Mouse (Mus musculus): ENCODE data around the gene Znfx1. TPM values are rescaled to one million over a fixed set of nuclear protein-coding genes. Genes with fewer than 3 reads are reported as not detected.
"Not testable (repeated sequence)": the region's sequence is repeated elsewhere in the genome, so short reads cannot be mapped to it uniquely, and the experiment has no call there.

The Znfx1 gene
- polyA plus RNA-seq, 1 experiment from 2014 or later = 8.7 TPM

DNA sequence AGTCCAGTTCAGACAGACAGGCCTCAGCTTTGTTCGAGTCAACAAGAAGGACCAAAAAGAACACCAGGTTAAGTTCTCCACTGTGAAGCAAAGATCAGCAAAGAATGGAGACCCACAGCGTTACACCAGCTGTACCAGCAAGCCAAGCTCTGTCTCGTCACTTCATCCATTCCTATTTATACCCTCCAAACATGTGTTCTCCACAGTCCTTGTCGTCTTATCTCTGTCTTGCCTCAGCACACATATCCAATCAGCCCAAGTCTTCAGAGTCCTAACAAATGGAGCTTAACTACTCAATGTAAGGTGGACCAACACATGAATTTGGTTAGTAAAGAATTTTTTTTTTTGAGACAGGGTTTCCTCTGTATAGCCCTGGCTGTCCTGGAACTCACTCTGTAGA is 53.3 kb downstream of the Znfx1 start:
- H3K4me3 ChIP-seq (replicated peaks; ENCODE audit: low read length) = no peak overlapping the region

DNA sequence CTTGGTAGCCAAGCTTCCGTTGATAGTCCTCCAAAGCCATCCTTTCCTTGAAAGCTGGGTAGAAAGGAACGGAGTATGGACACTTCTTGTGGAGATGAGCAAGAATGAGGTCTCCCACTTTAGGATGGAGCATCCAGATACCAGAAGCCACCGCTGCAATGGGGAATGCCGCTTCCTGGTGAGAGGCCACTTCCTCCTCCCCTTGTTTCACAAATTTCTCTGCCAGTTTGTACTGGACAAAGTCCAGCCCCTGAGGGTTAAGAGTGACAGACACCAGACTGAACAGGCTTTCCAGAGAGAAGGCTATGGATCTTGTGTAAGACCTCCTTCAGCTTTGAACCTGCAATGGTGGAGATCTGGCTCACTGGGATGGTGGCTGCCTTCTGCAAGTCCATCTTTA is 55.2 kb downstream of the Znfx1 start:
- ATAC-seq (ENCODE audit: low FRiP score) = not testable (repeated sequence)

More for the DNA sequence above, 53.3 kb downstream of the Znfx1 start:
- Histone ChIP-seq H3K36me3 (replicated peaks; ENCODE audit: control insufficient read depth, insufficient read depth) (no peaks in the 10 kb centered on the region), H3K4me2 (replicated peaks) (no peak overlapping the region), H3K4me1 (replicated peaks; ENCODE audit: control insufficient read depth, insufficient read depth, low read length) (peaks cover under 1% of the 10 kb centered on the region; the same call in 1 of the 2 replicates), H3K27ac (no peak overlapping the region), H3K9me3 (ENCODE audit: control insufficient read depth, low read length) (no peaks in the 10 kb centered on the region), H3K27me3 (ENCODE audit: control insufficient read depth, insufficient read depth, low read length) (no peaks in the 10 kb centered on the region), H3K9ac (no peak overlapping the region)
- ATAC-seq (ENCODE audit: low FRiP score) (no peak), DNase-seq (ENCODE audit: low spot score) (no peak)
- WGBS = 89% methylated on average over 4 of the region's 4 CpGs

DNA sequence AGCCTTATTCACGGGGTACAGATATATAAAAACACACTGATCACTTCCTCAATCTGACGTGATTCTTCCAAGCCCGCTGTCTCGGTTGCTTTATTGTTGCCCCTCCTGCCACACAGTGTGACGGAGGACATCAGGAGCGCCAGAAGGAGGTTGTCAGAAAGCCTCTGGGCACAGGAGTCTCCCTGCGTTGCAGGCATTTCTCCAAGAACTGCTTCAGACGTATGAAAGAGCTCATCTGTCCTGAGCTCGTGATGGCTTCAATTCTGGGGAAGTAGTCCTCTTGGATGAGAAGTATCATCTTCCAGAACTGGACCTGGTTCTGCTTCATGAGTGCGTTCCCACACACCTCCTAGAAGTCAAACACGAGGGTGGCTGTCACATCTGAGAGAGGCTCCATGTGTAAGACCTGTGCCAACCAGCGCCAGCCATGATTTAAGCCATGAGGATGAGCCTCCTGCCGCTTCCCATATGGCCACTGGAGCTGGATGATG is 55.8 kb downstream of the Znfx1 start:
- Histone ChIP-seq H3K4me2 (replicated peaks) (no peak overlapping the region), H3K4me3 (replicated peaks; ENCODE audit: low read length) (no peak overlapping the region), H3K9me3 (ENCODE audit: control insufficient read depth, low read length) (no peaks in the 10 kb centered on the region), H3K36me3 (replicated peaks; ENCODE audit: control insufficient read depth, insufficient read depth) (no peaks in the 10 kb centered on the region), H3K9ac (no peak overlapping the region), H3K27ac (no peak overlapping the region), H3K27me3 (ENCODE audit: control insufficient read depth, insufficient read depth, low read length) (no peaks in the 10 kb centered on the region), H3K4me1 (replicated peaks; ENCODE audit: control insufficient read depth, insufficient read depth, low read length) (no peaks in the 10 kb centered on the region)
- DNase-seq (ENCODE audit: low spot score) = no peak
- WGBS = 74% methylated on average over 13 of the region's 13 CpGs
- ATAC-seq (ENCODE audit: low FRiP score) = no peak

More for the DNA sequence above, 55.2 kb downstream of the Znfx1 start:
- not testable (repeated sequence) for DNase-seq (ENCODE audit: low spot score); H3K4me3 ChIP-seq (replicated peaks; ENCODE audit: low read length); H3K4me1 ChIP-seq (replicated peaks; ENCODE audit: control insufficient read depth, insufficient read depth, low read length); H3K27me3 ChIP-seq (ENCODE audit: control insufficient read depth, insufficient read depth, low read length); H3K4me2 ChIP-seq (replicated peaks); H3K9ac ChIP-seq; H3K27ac ChIP-seq; H3K9me3 ChIP-seq (ENCODE audit: control insufficient read depth, low read length); H3K36me3 ChIP-seq (replicated peaks; ENCODE audit: control insufficient read depth, insufficient read depth)
- WGBS = 84% methylated on average over 4 of the region's 4 CpGs

DNA sequence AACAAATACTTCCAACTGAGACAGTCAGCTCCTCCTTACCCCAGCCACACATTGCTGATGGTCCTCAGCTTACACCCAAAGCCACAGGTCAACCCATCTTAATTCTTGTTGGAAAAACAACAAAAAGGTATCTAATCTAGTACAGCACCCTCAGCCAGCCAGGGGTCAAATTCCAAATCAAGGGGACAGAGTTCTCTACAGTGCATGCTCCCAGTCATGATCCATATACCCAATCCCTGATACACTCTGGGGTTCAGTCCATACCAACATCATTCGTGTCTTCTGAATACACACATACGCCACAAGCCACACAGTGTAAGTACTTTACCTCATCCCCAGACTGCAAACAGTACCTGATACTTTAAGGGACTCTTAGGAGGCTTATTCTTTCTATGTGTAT is 56.5 kb downstream of the Znfx1 start:
- no peaks in the 10 kb centered on the region for H3K27me3 ChIP-seq (ENCODE audit: control insufficient read depth, insufficient read depth, low read length)
- no peaks in the 10 kb centered on the region for H3K9me3 ChIP-seq (ENCODE audit: control insufficient read depth, low read length)
- H3K36me3 ChIP-seq (replicated peaks; ENCODE audit: control insufficient read depth, insufficient read depth) = no peaks in the 10 kb centered on the region
- no peak overlapping the region for H3K27ac ChIP-seq
- H3K4me3 ChIP-seq (replicated peaks; ENCODE audit: low read length) = no peak overlapping the region
- ATAC-seq (ENCODE audit: low FRiP score) = no peak
- no peak overlapping the region for H3K9ac ChIP-seq
- no peak for DNase-seq (ENCODE audit: low spot score)
- H3K4me1 ChIP-seq (replicated peaks; ENCODE audit: control insufficient read depth, insufficient read depth, low read length) = no peaks in the 10 kb centered on the region
- 94% methylated on average over 2 of the region's 2 CpGs for WGBS
- no peak overlapping the region for H3K4me2 ChIP-seq (replicated peaks)

DNA sequence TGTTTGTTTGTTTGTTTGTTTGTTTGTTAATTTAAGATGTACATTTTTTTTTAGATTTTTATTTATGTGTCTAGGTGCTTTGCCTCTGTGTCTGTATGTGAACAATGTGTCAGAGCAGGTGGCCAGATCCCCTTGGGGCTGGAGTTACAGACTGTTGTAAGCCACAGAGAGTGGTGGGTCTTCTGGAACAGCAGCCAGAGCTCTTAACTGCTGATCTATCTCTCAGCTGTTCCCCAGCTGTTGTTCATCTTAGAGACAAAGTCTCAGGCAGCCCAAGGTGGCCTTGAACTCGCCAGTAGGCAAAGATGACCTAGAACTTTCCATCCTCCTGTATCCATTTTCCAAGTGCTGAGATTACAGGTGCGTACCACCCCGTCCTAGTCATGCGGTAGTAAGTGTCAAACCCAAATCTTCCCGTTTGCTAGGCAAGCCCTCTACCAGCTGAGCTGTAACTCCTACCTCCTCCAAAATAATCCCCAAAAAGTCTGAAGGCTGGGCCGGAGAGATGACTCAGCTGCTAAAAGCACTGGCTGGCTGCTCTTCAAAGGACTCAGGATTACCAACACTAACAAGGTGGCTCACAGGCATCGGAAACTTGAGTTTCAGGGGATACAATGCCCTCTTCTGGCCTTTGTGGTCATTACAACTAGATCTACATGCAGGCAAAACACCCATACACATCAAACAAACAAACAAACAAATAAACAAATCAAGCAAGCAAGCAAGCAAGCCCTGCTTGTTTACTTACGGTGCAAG is 58.5 kb downstream of the Znfx1 start:
- Histone ChIP-seq H3K4me3 (replicated peaks; ENCODE audit: low read length) (no peak overlapping the region), H3K4me2 (replicated peaks) (no peak overlapping the region), H3K9me3 (ENCODE audit: control insufficient read depth, low read length) (no peaks in the 10 kb centered on the region), H3K27me3 (ENCODE audit: control insufficient read depth, insufficient read depth, low read length) (no peaks in the 10 kb centered on the region), H3K9ac (no peak overlapping the region), H3K4me1 (replicated peaks; ENCODE audit: control insufficient read depth, insufficient read depth, low read length) (no peaks in the 10 kb centered on the region), H3K36me3 (replicated peaks; ENCODE audit: control insufficient read depth, insufficient read depth) (no peaks in the 10 kb centered on the region), H3K27ac (no peak overlapping the region)
- DNase-seq (ENCODE audit: low spot score) = peak; percentile 85
- ATAC-seq (ENCODE audit: low FRiP score) = no peak
- WGBS = 48% methylated on average over 8 of the region's 8 CpGs

DNA sequence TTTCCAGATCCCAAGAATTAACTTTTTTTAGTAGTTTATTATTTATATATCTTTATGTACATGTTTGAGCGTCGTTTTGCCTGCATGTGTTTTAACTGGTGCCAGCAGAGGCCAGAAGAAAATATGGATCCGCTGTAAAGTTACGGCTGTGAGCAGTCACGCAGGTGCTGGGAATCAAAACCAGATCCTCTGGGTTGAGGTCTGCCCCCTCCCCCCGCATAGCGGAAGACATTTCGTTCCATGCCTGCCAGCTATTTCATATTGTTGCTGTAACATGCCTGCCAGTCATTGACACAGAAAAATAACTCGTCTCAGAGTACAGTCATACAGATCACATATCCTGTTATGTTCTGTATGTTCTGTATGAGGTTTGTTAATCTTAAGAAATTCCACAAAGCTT is 61.3 kb downstream of the Znfx1 start:
- Histone ChIP-seq H3K9me3 (ENCODE audit: control insufficient read depth, low read length) (no peaks in the 10 kb centered on the region), H3K9ac (no peak overlapping the region), H3K4me1 (replicated peaks; ENCODE audit: control insufficient read depth, insufficient read depth, low read length) (0 out of 2 replicates have a peak, but pooled peaks cover 4% of the 10 kb centered on the region), H3K36me3 (replicated peaks; ENCODE audit: control insufficient read depth, insufficient read depth) (no peaks in the 10 kb centered on the region), H3K27ac (no peak overlapping the region), H3K4me3 (replicated peaks; ENCODE audit: low read length) (no peak overlapping the region), H3K27me3 (ENCODE audit: control insufficient read depth, insufficient read depth, low read length) (no peaks in the 10 kb centered on the region), H3K4me2 (replicated peaks) (no peak overlapping the region)
- 82% methylated on average over 9 of the region's 9 CpGs for WGBS
- ATAC-seq (ENCODE audit: low FRiP score) = no peak
- no peak for DNase-seq (ENCODE audit: low spot score)

DNA sequence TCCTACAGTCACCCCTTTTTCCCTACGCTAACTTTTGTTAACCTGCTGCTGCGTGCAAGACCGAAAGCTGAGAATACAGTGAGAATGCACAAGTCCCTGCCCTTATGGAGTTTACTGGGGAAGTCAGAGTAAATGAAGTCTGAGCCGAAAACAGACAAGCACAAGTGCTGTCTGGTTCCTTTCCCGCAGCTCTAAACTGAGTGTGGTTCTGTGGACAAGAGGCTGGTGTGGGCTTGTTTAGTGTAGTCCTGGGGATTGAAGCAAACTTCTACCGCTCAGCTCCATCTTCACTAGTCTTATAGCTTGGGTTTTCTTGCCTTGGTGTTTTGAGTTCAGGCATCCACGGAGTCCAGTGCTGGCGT is 66.3 kb downstream of the Znfx1 start:
- peak overlapping the region; percentile 92 for H3K4me3 ChIP-seq (replicated peaks; ENCODE audit: low read length)
- ATAC-seq (ENCODE audit: low FRiP score) (peak; percentile 36; the same call in 1 of the 2 replicates), DNase-seq (ENCODE audit: low spot score) (no peak)
- peak overlapping the region; percentile 53 for H3K9ac ChIP-seq
- no peaks in the 10 kb centered on the region for H3K36me3 ChIP-seq (replicated peaks; ENCODE audit: control insufficient read depth, insufficient read depth)
- H3K27ac ChIP-seq = peak overlapping the region; percentile 65
- H3K27me3 ChIP-seq (ENCODE audit: control insufficient read depth, insufficient read depth, low read length) = no peaks in the 10 kb centered on the region
- H3K9me3 ChIP-seq (ENCODE audit: control insufficient read depth, low read length) = no peaks in the 10 kb centered on the region
- WGBS = 43% methylated on average over 8 of the region's 8 CpGs
- peak overlapping the region; percentile 44 for H3K4me2 ChIP-seq (replicated peaks)
- peaks cover 34% of the 10 kb centered on the region for H3K4me1 ChIP-seq (replicated peaks; ENCODE audit: control insufficient read depth, insufficient read depth, low read length)

DNA sequence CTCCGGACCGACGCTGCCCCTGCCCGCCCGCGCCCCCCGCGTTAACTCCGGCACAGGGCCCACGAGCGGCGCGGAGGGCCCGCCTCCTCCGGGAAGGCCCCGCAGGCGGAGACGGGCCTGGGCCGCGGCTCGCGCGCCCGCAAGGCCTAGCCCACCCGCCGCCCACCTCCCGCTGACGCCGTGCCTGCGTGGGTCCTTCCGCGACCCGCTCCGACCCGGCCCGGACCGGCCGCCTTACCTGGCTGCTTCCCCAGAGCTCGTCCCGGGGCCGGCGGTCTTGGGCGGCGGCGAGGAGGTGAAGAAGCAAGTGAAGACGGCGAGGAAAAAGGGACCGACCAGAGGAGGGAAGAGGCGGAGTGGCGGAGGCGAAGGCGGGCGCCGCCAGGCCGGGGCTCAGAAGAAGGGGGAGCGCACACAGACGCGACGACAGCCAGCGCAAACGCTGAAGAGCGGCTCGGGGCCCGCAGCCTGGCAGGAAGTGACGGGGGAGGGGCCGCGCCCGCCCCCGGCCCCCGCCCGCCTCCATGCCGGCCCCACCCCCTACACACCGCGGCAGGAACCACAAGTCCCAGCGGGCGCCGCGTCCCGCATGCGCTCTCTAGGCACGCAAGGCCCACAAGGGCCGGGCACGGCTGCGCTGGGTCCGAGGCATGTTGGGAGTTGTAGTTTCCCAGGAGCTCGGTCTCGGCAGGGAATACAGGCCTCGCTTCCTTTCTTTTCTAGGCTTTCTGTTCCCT is 66.9 kb downstream of the Znfx1 start, which contains the start of gene Stau1:
TSS of gene Stau1 (minus strand) at position 504 of the 737 bp plus-strand sequence.
- Histone ChIP-seq H3K4me2 (replicated peaks) (peak within 1 kb of the TSS; percentile 89), H3K4me3 (replicated peaks; ENCODE audit: low read length) (peak within 1 kb of the TSS; percentile 92), H3K4me1 (replicated peaks; ENCODE audit: control insufficient read depth, insufficient read depth, low read length) (peaks cover 34% of the 10 kb centered on the region), H3K27me3 (ENCODE audit: control insufficient read depth, insufficient read depth, low read length) (no peaks in the 10 kb centered on the region), H3K27ac (peak within 1 kb of the TSS; percentile 95), H3K9me3 (ENCODE audit: control insufficient read depth, low read length) (no peaks in the 10 kb centered on the region), H3K36me3 (replicated peaks; ENCODE audit: control insufficient read depth, insufficient read depth) (no peaks in the 10 kb centered on the region), H3K9ac (peak within 1 kb of the TSS; percentile 92)
- DNase-seq (ENCODE audit: low spot score) = peak; percentile 98
- WGBS = 1% methylated on average over 74 of the region's 88 CpGs
- peak; percentile 99 for ATAC-seq (ENCODE audit: low FRiP score)

DNA sequence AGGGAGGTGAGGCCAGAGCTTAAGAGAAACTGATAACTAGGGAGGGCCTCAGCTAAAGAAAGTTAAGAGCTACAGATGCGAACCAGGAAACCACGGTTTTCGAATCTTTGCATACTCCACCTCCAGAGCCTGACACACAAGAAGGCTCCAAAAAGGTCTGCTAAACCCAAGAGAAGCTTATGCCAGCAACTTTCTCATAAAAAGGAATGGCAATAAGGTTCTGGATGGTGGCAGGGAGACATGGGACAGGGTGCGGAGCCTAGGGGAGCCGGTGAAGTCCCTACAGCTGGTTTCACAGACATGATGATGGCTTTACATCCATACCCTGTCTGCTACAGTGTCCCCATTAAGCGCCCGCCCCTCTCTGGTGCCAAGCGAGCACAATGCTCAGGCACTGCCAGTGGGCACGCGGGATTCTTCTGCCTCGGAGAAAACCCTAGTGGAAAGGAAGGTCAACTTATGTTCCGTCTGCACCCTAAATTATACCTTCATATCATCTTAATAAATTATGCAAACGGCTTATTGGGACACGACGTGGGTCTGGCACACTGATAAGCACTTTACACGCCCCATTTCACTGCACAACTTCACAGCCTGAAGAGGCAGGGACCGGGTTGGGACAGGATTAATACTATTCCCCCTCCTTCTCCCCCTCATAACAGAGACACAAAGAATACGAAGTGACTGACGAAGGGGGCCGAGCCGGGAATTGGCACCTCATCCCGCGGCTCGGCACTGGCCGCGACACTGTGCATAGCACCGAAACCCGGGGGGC is 67.6 kb downstream of the Znfx1 start:
- no peaks in the 10 kb centered on the region for H3K9me3 ChIP-seq (ENCODE audit: control insufficient read depth, low read length)
- peak; percentile 14; the same call in 1 of the 2 replicates for ATAC-seq (ENCODE audit: low FRiP score)
- peak; percentile 37 for DNase-seq (ENCODE audit: low spot score)
- peak overlapping the region; percentile 95 for H3K27ac ChIP-seq
- H3K4me2 ChIP-seq (replicated peaks) = peak overlapping the region; percentile 89
- peak overlapping the region; percentile 92 for H3K4me3 ChIP-seq (replicated peaks; ENCODE audit: low read length)
- 5% methylated on average over 28 of the region's 28 CpGs for WGBS
- H3K36me3 ChIP-seq (replicated peaks; ENCODE audit: control insufficient read depth, insufficient read depth) = no peaks in the 10 kb centered on the region
- peaks cover 34% of the 10 kb centered on the region for H3K4me1 ChIP-seq (replicated peaks; ENCODE audit: control insufficient read depth, insufficient read depth, low read length)
- H3K27me3 ChIP-seq (ENCODE audit: control insufficient read depth, insufficient read depth, low read length) = no peaks in the 10 kb centered on the region
- H3K9ac ChIP-seq = peak overlapping the region; percentile 92
